Mouse (Mus musculus): ENCODE measurements around the gene Lpp. TPM values are rescaled to one million over a fixed set of nuclear protein-coding genes. Genes with fewer than 3 reads are reported as not detected.

The Lpp gene
- total RNA-seq, 4 experiments from 2014 or later = 8.3 to 12.0 (median 10.4) TPM

DNA sequence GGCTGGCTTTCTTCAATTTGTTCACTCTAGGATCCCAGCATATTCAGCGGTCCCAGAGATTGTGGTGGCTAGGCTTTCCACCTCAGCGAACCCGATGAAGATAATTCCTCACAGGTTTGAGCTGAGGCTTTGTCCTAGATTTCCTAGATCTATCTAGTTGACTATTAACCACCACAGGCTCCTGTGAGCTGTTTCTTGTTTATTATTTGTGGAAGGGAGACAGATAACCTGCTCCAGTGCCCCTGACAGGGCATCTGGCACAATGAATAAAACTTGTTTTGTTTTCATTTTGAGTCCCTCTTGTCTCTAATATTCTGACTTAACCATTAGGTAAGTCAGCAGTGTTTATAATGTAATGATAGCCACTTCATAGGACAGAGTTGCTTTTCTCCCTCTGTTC, 5.6 kb downstream of the Lpp start:
- no peak for DNase-seq (ENCODE audit: low spot score in 2 of 2)

DNA sequence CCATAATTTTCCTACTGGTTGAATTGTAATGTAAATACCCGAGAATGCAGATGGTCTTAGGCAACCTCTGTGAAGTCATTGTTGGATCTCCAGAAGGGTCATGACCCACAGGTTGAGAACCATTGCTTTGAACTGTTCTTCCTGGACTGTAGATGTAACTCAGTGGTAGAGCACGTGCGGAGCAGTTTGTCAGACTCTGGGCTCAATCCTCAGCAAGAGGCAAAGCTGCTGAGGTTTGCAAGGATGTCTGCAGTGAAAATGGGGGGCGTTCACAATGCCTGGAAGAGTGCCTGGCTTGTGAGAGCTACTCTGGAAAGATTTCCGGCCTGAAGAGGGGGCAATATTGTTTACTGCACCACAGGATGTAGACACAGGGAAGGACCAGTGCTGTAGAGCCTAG, 6.2 kb downstream of the Lpp start:
- DNase-seq (ENCODE audit: low spot score in 2 of 2) = no peak

DNA sequence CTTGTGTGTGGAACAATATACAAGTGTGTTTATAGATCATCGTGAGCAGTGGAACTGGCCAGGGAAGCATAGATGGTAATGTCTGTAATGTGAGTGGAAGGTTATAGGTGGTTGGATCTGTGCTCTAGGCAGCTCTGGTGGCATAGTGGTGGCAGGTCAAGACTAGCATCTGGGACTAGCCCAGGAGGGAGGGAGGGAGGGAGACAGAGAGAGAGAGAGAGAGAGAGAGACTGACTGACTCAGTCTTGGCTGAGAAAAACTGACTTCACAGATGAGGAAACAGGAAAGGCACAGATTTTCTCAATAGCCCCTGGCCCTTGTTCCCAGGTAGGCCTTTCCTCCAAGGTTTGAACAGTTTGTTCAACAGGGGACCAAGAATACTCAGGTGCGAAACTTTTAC, 7.5 kb downstream of the Lpp start:
- no peak for DNase-seq (ENCODE audit: low spot score in 2 of 2)

DNA sequence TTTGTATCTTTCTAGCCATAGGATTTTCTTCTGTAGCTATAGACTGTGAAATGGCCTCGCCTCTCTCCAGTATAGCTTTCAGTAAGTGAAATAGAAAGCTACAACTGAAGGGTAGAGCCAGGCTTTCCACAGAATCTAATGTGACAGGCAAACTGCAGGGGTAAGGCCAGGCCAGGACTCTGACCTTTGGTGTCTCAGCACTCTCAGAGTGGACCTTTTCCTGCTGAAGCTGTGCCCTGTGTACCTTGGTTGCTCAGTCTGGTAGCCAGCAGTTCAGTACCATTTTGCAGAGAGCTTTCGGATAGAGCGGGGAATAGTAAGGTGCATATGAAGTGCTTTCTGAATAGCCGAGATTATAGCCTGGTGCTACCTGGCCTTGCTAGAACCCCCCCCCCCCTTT, 9.5 kb downstream of the Lpp start:
- no peak for DNase-seq (ENCODE audit: low spot score in 2 of 2)

DNA sequence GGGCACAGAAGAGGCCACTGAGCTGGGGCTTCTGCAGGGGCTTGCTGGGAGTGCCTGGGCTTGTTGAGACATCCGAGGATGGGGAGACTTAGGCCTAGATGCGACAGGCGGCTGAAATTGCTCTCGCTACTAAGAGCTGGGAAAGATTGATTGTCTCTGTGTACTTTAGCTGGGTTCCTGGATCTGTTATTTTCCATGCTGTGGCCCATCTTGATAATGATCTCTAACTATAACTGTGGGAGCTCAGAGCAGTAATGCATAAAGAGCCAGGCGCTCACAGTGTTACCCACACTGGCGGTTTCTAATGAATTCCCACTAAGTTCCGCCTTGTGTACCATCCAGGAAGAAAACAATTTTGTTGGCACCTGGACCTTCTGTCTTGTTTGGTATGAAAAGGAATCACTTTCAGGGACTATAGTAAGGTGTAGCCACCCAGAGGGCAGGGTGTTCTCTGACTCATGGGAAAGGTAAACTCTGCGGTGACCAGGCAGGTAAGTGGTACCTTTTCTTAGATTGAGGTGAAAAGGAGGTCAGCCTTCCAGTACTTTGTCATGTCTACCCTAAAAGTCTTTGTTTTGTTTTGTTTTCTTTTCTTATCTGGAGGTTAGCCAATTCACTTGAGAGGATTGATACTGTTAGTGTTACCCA, 10.6 kb downstream of the Lpp start:
- no peak for DNase-seq (ENCODE audit: low spot score in 2 of 2)

DNA sequence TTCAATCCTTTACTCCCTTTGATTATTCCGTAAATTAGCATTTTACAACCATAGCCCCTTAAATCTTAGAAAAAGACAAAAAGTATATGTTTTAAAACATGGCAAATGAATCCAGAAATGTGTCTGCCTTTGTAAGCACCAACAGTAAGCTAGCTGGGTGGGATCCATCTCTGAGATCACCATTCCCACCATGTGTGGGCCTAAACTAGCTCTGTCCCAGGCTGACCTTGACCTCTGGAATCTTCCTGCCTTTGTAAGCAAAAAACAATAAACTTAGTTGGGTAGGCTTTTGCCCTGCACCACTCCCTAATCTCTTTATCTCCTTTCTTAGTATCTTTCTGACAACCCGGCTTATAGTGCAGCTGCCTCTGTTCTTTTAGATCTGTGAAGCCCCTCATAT, 13.2 kb downstream of the Lpp start:
- no peak for DNase-seq (ENCODE audit: low spot score in 2 of 2)

DNA sequence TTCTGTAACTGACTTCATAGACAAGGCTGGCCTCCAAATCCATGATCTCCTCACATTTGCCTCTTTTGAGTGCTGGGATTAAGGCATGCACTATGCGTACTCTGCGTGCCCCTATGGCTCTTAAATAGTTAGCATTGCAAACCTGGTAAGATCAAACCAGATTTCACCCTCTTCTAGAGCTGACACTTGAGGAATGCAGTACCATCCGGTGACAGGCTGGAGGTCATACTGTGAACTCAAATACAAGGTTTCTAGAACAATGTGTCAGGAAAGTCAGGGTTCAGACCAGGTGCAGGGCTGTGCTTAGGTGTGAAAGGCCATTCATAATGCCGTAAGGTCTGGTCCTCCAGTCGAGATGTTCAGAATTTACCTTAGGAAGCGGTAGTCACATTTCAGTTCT, 18.0 kb downstream of the Lpp start:
- DNase-seq (ENCODE audit: low spot score in 2 of 2) = no peak

DNA sequence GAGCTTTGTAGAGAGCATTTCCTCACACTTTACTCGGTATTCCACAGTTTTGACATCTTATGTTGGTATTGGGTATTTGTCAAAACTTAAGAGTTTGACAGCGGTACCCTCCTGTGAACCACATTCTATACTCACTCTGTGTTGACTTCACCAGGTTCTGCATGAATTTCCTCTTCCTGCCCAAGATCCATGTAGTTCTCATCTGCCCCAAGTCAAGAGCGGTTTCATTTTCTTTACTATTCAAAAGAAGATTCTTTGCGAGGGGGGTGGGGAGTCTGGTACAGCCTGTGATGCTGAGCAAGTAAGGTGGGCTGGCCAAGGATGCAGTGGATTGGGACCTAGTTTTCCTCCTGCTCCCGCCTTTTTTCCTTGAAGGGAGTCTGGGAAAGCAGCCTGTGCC, 18.9 kb downstream of the Lpp start:
- DNase-seq (ENCODE audit: low spot score in 2 of 2) = no peak

DNA sequence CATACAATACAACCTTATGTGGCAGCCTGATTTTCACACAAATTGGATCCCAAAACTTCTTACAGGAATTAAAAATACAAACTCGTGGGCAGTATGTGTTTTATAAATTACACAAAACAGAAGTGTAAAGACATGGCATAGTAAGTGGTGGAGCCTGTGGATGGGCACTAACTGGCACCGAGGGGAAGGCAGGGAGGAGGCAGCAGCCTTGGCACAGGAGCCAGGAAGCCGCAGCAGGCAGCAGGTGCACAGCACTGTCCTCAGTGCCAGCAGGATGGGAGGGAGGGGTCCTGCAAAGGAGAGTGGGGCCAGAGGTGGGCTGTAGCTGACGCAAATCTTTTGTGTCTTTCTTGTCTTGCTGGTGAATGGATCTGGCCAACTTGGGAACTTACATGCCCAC, 19.8 kb downstream of the Lpp start:
- no peak for DNase-seq (ENCODE audit: low spot score in 2 of 2)

DNA sequence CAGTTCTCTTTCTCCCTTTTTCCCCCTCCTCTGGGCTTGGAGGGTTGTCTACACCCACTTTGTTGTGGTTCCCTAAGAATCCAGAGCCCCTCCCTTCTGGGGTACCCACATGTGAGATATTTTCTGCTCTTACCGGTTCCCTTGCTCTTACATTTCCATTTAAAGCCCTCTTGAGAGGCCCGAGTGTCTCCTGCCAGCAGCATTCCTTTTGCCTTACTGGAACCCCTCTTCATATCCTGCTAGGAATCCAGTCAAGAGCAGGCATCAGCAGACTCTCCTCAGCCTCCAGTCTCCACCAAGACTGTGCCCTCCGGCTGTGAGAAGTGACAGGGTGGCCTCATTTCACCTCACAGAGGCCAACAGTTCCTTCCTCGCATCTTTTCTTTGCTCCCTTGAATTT, 24.7 kb downstream of the Lpp start:
- DNase-seq (ENCODE audit: low spot score in 2 of 2) = no peak

DNA sequence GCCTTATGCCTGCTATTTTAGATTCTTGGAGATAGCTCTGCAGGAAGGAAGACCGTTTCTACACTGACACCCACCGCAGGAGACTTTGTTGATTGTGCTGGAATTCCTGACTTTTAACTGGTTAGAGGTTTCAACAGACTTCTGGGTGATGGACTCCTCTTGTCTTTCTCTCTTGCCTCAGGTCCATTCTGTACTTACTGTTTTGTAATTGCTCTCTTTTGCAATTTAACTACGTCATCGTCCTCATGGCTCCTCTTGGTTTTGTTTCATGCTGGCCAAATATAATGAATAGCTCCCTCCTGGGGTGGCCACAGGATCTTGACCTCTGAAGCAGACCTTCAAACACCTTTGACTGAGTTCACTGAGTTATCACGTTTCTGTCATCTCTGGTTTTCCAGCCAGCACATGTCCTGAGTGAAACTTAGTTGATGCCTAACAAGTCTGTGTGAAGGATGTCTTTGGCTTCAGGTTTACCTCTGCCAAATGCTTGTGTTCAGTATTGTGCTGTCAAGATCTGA, 27.4 kb downstream of the Lpp start:
- no peak for DNase-seq (ENCODE audit: low spot score in 2 of 2)

DNA sequence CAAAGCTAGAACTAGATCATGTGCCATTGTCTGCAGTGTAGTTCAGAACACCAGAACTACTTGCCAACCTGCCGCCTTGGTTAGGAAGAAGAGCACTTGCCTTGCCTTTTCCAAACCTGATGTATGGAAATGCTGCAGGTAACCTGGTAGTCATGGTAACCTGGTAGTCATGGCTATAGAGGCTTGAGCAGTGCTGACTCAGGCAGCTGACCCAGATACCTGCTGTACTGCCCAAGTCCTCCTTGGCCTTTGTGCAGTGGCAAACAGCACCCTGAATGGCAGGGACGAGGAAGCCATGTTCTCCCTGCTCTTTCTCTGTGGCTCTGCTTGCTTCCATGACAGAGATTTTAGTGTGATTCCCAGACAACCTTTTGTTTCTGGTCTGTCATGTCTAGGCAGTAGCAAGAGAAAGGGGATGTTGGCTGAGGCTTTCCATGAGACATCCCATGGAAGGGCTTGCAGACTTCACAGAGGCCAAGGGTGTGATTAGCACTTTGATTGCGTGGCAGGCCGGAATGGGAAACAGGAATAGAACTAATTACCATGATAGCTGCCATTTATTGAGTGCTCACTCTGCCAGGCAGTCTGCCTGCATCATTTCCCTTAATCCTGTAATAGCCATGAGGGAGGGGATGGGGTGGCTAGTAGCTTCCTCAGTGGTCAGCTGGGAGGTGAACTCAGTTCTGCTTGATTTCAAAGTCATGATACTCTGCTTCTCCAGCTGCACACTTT, 28.5 kb downstream of the Lpp start:
- DNase-seq (ENCODE audit: low spot score in 2 of 2) = no peak

DNA sequence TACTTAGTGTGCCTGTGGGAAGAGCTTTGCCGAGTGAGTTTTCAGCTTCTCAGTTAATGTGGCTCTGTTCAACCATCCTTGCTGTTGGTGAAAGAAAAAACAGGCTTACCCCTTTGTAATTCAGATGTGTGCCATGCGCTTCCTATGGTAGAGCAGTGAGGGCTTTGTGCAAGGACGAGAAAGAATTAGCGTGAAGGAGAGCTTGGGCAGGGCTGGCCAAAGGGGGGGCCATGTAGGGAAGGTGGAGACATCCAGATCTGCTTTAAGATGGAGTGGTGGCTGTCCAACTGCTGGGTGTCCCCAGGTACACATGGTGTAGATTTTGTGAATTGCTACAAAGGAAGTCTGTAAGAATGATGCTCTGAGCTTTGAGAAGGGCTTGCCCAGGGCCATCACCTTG, 29.9 kb downstream of the Lpp start:
- no peak for DNase-seq (ENCODE audit: low spot score in 2 of 2)

DNA sequence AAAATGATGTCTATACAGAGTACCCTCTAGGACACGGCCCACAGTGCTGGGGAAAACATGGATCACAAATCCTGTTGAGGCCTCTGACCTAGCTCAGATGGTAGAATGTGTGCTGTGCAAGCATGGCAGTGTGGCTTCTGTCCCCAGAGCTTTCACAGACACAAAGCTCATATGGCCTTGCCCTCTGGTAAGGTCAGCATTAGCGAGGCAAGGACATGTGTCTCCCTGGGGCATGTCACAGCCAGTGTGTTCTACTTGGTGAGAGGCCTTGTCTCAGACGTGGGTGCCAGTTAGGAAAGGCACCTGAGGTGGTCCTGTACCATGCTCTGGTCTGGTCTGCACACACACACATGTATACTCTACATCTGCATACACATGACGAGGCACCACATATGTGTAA, 30.4 kb downstream of the Lpp start:
- DNase-seq (ENCODE audit: low spot score in 2 of 2) = no peak

DNA sequence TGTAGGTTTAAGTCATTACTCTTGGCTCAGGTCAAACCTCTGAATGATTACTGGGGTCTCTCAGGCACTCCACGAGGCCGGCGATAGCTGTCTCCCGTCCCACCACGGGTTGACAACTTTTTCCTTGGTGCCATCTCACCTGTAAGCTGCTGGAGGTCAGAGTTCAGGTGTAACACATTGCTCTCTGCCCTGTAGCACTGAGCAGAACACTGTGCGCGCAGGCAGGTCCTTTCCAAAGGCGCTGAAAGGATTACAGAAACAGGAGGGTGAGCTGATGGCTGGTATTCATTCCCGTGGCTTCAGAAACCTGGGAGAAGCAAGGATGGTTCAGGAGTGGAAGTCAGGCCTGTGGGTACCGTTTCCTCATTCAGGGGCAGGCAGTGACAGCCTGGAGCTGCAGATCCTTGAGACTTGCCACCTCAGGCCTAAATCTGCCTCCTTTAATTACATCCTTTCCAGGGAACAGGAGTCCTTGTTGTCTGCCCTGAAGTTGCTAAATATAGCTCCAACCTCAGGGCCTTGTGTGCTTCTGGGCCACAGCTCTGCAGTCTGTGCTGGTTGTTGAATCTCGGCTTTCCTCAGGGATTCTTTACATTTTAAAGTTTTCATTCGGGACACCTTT, 31.2 kb downstream of the Lpp start:
- DNase-seq (ENCODE audit: low spot score in 2 of 2) = no peak

DNA sequence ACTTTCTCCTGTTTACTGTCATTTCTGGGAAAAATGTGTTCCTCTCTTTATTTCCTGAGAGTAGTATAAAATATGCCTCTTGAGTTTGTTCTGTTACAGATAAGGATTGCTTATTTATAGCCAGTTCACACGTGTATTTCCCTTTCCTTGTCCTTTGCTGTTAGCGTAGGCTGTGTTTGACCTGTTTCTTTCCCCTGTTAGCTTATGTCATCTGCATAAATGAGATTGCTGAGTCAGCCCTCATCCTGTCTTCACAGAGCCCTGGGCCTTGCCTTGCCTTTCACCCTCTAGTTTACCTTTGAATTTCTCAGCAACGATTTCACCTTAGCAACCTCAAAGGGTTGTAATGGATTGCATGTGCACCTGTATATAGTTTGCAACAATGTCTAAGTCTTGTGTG, 32.5 kb downstream of the Lpp start:
- DNase-seq (ENCODE audit: low spot score in 2 of 2) = no peak

DNA sequence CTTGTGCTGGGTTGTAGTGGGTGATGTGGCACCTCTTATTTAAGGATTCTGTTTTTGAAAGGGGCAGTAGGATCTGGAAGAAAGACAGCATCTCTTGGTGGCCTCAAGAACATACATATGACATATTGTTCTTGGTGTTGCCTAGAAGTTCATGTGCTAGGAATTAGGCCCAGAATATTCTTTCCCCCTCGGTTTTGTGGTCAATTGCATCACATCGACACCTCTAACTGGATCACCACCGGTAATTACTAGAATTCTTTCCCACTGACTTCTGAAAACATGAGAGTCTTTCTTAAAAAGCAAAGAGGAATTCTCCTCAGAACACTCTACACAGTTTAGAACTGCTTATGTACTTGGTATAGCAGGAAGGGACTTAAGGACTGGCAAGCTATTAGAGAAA, 34.3 kb downstream of the Lpp start:
- DNase-seq (ENCODE audit: low spot score in 2 of 2) = no peak

DNA sequence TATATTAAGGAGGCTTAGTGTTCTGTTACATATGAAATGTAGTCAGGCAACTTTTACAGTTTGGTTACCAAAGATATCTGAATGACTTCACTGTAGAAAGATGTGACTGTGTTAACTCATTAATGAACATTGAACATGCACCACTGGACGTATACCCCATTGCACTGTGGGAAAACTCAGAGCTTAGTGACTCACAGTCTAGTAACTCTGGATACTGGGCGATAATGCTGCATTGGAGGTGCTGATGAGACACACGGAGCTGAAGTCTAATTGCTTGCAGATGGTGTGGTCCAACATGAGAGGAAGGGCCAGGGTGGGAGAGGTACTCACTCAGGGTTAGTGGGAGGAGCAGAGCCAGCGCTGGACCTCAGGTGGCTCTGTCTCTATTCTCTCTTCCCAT, 34.7 kb downstream of the Lpp start:
- DNase-seq (ENCODE audit: low spot score in 2 of 2) = no peak

DNA sequence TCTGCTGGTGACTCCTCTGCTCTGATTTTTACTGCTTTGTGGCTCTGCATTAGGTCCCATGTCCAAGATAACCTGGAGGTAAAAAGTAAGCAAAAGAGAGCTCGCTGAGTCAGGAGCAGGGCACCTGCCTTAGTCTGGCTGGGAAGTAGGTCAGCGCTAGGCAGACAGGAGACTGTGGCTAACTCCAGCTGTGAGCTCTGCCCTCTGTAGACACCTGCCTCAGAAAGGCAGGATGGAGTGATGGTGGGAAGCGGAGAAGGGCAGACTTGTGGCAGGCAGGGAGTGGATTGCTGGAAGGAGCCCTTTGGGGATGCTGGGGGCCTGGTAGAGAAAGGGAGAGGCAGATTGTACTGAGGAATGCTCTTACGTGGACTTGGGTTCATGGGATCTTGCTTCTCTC, 35.4 kb downstream of the Lpp start:
- DNase-seq (ENCODE audit: low spot score in 2 of 2) = no peak

DNA sequence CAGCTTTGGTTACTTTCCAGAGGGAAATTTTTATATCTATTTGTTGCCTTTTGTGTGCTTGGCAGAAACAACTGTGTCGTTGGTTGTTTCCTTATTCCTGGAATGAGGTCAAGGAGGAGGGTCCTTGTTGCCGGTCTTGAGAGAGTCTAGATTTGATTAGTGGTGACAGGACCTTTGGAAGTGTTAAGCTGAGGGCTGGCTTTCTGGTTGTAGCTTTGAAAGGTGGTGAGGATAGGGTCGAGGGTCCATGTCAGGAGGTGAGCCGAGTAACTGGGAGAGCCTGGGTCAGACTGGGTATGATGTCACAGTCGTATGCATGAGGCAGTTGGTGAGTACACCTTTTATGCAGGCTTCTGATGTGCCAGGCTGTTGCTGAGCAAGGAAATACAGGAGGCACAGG, 36.4 kb downstream of the Lpp start:
- DNase-seq (ENCODE audit: low spot score in 2 of 2) = no peak

DNA sequence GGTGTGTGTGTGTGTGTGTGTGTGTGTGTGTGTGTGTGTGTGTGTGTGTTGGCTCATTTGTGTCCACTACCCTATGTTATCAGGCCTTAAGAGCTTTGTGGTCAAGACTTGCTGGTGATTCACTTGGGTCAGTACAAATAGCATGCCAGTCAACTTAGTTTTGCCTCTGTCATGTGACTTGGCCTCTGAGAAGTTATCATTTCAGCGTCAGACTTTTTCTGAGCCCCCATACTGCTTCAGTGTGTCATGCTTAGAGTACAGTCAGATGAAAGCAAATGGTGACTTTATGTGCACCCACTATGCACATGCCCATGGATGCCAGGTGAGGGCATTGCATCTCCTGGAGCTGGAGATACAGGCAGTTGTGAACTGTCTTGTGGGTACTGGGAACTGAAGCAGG, 38.5 kb downstream of the Lpp start:
- DNase-seq (ENCODE audit: low spot score in 2 of 2) = no peak

DNA sequence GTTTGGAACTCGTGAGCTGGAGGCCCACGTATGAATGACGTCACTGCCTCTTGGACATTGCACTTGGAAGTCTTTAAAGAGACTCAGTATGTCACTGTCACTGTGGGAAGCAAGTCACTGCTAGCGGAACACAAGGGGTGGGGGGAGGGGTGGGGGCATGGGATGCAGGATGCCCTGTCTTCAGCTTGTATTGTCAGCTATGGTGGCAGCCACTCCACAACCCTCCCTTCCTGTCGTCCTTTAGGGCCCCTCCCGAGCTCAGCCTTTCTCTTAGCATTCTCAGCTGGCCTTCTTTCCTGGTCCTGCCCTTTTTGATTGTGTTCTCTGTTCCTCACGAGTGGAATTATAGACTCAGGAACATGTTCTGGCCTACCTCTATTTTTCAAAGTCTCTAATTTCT, 40.3 kb downstream of the Lpp start:
- no peak for DNase-seq (ENCODE audit: low spot score in 2 of 2)

DNA sequence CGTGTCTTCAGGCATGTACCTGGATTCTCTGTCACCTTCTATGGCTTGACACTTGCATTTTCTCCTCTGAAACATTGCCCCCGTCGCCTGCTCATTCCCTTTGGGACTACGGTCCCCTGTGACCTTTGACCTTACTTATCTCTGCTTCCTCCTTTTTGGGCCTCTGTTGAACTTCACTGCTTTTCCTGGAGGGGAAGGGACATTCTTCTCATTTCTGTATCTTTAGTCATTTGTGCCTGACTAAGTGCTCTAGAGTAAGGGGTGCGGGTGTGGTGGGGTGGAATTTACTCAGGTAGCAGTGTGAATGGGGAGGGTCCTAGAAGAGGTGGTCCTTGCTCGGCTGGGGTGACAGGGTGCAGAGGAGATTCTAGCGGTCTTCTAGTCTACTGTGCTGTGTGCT, 40.7 kb downstream of the Lpp start:
- DNase-seq (ENCODE audit: low spot score in 2 of 2) = no peak
